Comparison of ENCODE assay signal across 14 mouse cellular contexts in genomic region chr19:47367271-47367879, GRCm38 (mm10).
DNase-seq lines count a peak whose midpoint lies in the region; ATAC-seq and TF ChIP-seq lines count a peak whose summit lies in the region.
"Had no signal": no experiment of that assay in that cellular context is flagged by ENCODE, and none has a peak within 500 bp of the region (broad histone marks: within the 10 kb centered on the region; RNA-seq: fewer than 3 reads in every experiment).

No protein-coding gene starts in this region.

- peak; percentile 34 to 42 for DNase-seq in lung, adult 18-20 months
- DNase-seq in lung, adult 2 months = no peak
- peak; percentile 76 for DNase-seq in stomach, postnatal 0 days (ENCODE audit: low spot score)
- DNase-seq in thymus, postnatal 10 days (ENCODE audit: low spot score in 2 of 2) = no peak
- DNase-seq: kidney, postnatal 14 days; spleen, adult 18-20 months had no signal

- TF ChIP-seq POLR2A in lung, adult 2 months (IDR thresholded peaks at IDR 0.05; ENCODE audit: borderline replicate concordance, extremely low read depth, low read depth, low read length) = no peak

- no peak overlapping the region for H3K27ac ChIP-seq in heart, embryonic 13.5 days (replicated peaks)
- no peak overlapping the region for H3K27ac ChIP-seq in heart, embryonic 12.5 days (ENCODE audit: poor library complexity, severe bottlenecking)
- H3K27ac ChIP-seq in liver, embryonic 12.5 days = no peak overlapping the region
- H3K27ac ChIP-seq in stomach, postnatal 0 days (replicated peaks) = no peak overlapping the region
- H3K27ac ChIP-seq: embryonic facial prominence, embryonic 13.5 days; heart, adult 2 months; limb, embryonic 12.5 days had no signal

- 57% methylated on average over 12 of the region's 12 CpGs for WGBS in heart, embryonic 13.5 days
- WGBS in heart, embryonic 12.5 days = 62% methylated on average over 12 of the region's 12 CpGs
- 65% methylated on average over 12 of the region's 12 CpGs for WGBS in lung, adult 2 months
- 80% methylated on average over 12 of the region's 12 CpGs for WGBS in liver, embryonic 12.5 days (ENCODE audit: insufficient replicate concordance)
- 67% methylated on average over 12 of the region's 12 CpGs for WGBS in stomach, postnatal 0 days

- H3K4me3 ChIP-seq in heart, embryonic 13.5 days = no peak overlapping the region
- no peak overlapping the region for H3K4me3 ChIP-seq in heart, embryonic 12.5 days
- no peak overlapping the region for H3K4me3 ChIP-seq in lung, adult 2 months (replicated peaks; ENCODE audit: extremely low read depth, low read depth, low read length)
- H3K4me3 ChIP-seq in liver, embryonic 12.5 days = no peak overlapping the region
- no peak overlapping the region for H3K4me3 ChIP-seq in stomach, postnatal 0 days (ENCODE audit: low read depth, low read length)
- H3K4me3 ChIP-seq: embryonic facial prominence, embryonic 13.5 days; heart, adult 2 months; limb, embryonic 12.5 days; megakaryocyte, embryonic 14.5 days; neural tube, embryonic 15.5 days had no signal

- no peaks in the 10 kb centered on the region for H3K9me3 ChIP-seq in heart, embryonic 13.5 days
- H3K9me3 ChIP-seq in heart, embryonic 12.5 days (replicated peaks) = no peaks in the 10 kb centered on the region
- H3K9me3 ChIP-seq in liver, embryonic 12.5 days (replicated peaks) = no peaks in the 10 kb centered on the region
- no peaks in the 10 kb centered on the region for H3K9me3 ChIP-seq in stomach, postnatal 0 days (ENCODE audit: control insufficient read depth, low read length)
- H3K9me3 ChIP-seq: embryonic facial prominence, embryonic 13.5 days; neural tube, embryonic 15.5 days had no signal

- no peak for TF ChIP-seq EP300 in stomach, postnatal 0 days (optimal IDR thresholded peaks at IDR 0.05)

- no peaks in the 10 kb centered on the region for H3K27me3 ChIP-seq in heart, embryonic 13.5 days (replicated peaks)
- H3K27me3 ChIP-seq in heart, embryonic 12.5 days (replicated peaks) = no peaks in the 10 kb centered on the region
- no peaks in the 10 kb centered on the region for H3K27me3 ChIP-seq in liver, embryonic 12.5 days (replicated peaks)
- H3K27me3 ChIP-seq in stomach, postnatal 0 days (ENCODE audit: control insufficient read depth, insufficient read depth, low read length) = no peaks in the 10 kb centered on the region
- H3K27me3 ChIP-seq: embryonic facial prominence, embryonic 13.5 days; limb, embryonic 12.5 days; neural tube, embryonic 15.5 days had no signal

- peaks cover 30% of the 10 kb centered on the region for H3K4me1 ChIP-seq in heart, embryonic 13.5 days
- H3K4me1 ChIP-seq in heart, embryonic 12.5 days (replicated peaks) = peaks cover 31% of the 10 kb centered on the region
- H3K4me1 ChIP-seq in lung, adult 2 months (ENCODE audit: control insufficient read depth, insufficient read depth, low read length) = no peaks in the 10 kb centered on the region; the same call in 1 of the 2 replicates
- H3K4me1 ChIP-seq in liver, embryonic 12.5 days = peaks cover 28% of the 10 kb centered on the region
- no peaks in the 10 kb centered on the region for H3K4me1 ChIP-seq in stomach, postnatal 0 days (replicated peaks; ENCODE audit: control insufficient read depth, insufficient read depth)
- H3K4me1 ChIP-seq: megakaryocyte, embryonic 14.5 days had no signal

- TF ChIP-seq CTCF in lung, adult 2 months (IDR thresholded peaks at IDR 0.05; ENCODE audit: insufficient read depth, low read length) = no peak
- no peak for TF ChIP-seq CTCF in stomach, postnatal 0 days (IDR thresholded peaks at IDR 0.05; ENCODE audit: low read depth)

- H3K4me2 ChIP-seq in heart, embryonic 13.5 days = no peak overlapping the region
- H3K4me2 ChIP-seq in heart, embryonic 12.5 days = no peak overlapping the region
- no peak overlapping the region for H3K4me2 ChIP-seq in liver, embryonic 12.5 days
- no peak overlapping the region for H3K4me2 ChIP-seq in stomach, postnatal 0 days (replicated peaks; ENCODE audit: low read depth)
- H3K4me2 ChIP-seq: embryonic facial prominence, embryonic 13.5 days; limb, embryonic 12.5 days; neural tube, embryonic 15.5 days had no signal

- ATAC-seq in heart, embryonic 13.5 days (ENCODE audit: extremely low read depth, insufficient number of reproducible peaks, low FRiP score, low TSS enrichment) = no peak
- ATAC-seq in heart, embryonic 12.5 days (ENCODE audit: insufficient number of reproducible peaks, low FRiP score) = no peak
- ATAC-seq in liver, embryonic 12.5 days = 0 out of 2 replicates have a peak, but pooled peaks have one; percentile 22
- ATAC-seq in stomach, postnatal 0 days (ENCODE audit: low FRiP score, low TSS enrichment) = peak; percentile 76

- peaks cover 35% of the 10 kb centered on the region for H3K36me3 ChIP-seq in heart, embryonic 13.5 days
- H3K36me3 ChIP-seq in heart, embryonic 12.5 days = peaks cover 32% of the 10 kb centered on the region
- H3K36me3 ChIP-seq in liver, embryonic 12.5 days = peaks cover 23% of the 10 kb centered on the region
- H3K36me3 ChIP-seq in stomach, postnatal 0 days (ENCODE audit: control insufficient read depth, insufficient read depth, low read length) = no peaks in the 10 kb centered on the region
- H3K36me3 ChIP-seq: neural tube, embryonic 15.5 days had no signal

- H3K9ac ChIP-seq in heart, embryonic 13.5 days = 0 out of 2 replicates have a peak overlapping the region, but pooled peaks have one; percentile 7
- H3K9ac ChIP-seq in heart, embryonic 12.5 days = no peak overlapping the region
- no peak overlapping the region for H3K9ac ChIP-seq in liver, embryonic 12.5 days
- H3K9ac ChIP-seq in stomach, postnatal 0 days (ENCODE audit: low read length) = no peak overlapping the region
- H3K9ac ChIP-seq: embryonic facial prominence, embryonic 13.5 days; limb, embryonic 12.5 days; neural tube, embryonic 15.5 days had no signal

Comparison
In these comparisons a context has a peak if more than half of its experiments do, and no peak if none do; other contexts are left out.
1. DNase-seq: peak in lung, adult 18-20 months (2 of 2) and stomach, postnatal 0 days (single experiment); none in lung, adult 2 months (single experiment) and thymus, postnatal 10 days (0 of 2).
2. ATAC-seq: peak in liver, embryonic 12.5 days (single experiment) and stomach, postnatal 0 days (single experiment); none in heart, embryonic 13.5 days (single experiment) and heart, embryonic 12.5 days (single experiment).